Mouse (Mus musculus): ENCODE measurements around the gene Capn3.

GRCm38 (mm10) chr2:120503094-120503493 lies 47.3 kb downstream of the Capn3 start:
- TF ChIP-seq CTCF (IDR thresholded peaks at IDR 0.05), result no peak
- TF ChIP-seq EP300 (IDR thresholded peaks at IDR 0.05), result no peak

Measured in lung, postnatal 0 days (tissue).